Mouse (Mus musculus) neutrophil, adult 5-6 weeks (primary cell): ENCODE data around the gene Spata32. TPM values are rescaled to one million over a fixed set of nuclear protein-coding genes. Genes with fewer than 3 reads are reported as not detected.

Source experiments
- ATAC-seq: fragments of 151-379, 151-347 bp; 2 replicates; pipeline ENCODE4 v1.8.0; 2017; ENCODE audit warnings: mild to moderate bottlenecking, moderate TSS enrichment; ENCODE audit not compliant: insufficient number of reproducible peaks, poor library complexity, low FRiP score, severe bottlenecking; ENCODE audit errors: extremely low read depth
- total RNA-seq: library from RNA; stranded (forward); fragments of 200-1000 nt; gene quantifications from 2 replicates; pipeline ENCODE4 v1.2.3, GENCODE M21; 2017

Gene Spata32
- total RNA-seq, 1 experiment from 2014 or later = not detected

GRCm38 (mm10) chr11:103178748-103179147, 39.5 kb downstream of the Spata32 start:
- no peak for ATAC-seq

GRCm38 (mm10) chr11:103177815-103178485, 40.3 kb downstream of the Spata32 start:
- ATAC-seq = peak; percentile 71

GRCm38 (mm10) chr11:103177216-103177615, 41.0 kb downstream of the Spata32 start:
- ATAC-seq = no peak

GRCm38 (mm10) chr11:103176510-103176909, 41.7 kb downstream of the Spata32 start:
- no peak for ATAC-seq

- ATAC-seq = no peak
These were observed 42.4 kb downstream of the Spata32 start for GRCm38 (mm10) chr11:103175688-103176442.

- ATAC-seq = peak; percentile 74
These were observed 43.3 kb downstream of the Spata32 start for GRCm38 (mm10) chr11:103174891-103175391.

- ATAC-seq = no peak
These were observed 43.8 kb downstream of the Spata32 start for GRCm38 (mm10) chr11:103174411-103174832.

- ATAC-seq = no peak
These were observed 44.4 kb downstream of the Spata32 start for GRCm38 (mm10) chr11:103173771-103174344.

- ATAC-seq = no peak
These were observed 45.0 kb downstream of the Spata32 start for GRCm38 (mm10) chr11:103173041-103173770.

GRCm38 (mm10) chr11:103172392-103173040, 45.7 kb downstream of the Spata32 start:
- ATAC-seq = no peak

GRCm38 (mm10) chr11:103171703-103172391, 46.4 kb downstream of the Spata32 start:
- no peak for ATAC-seq

GRCm38 (mm10) chr11:103171286-103171620, 47.0 kb downstream of the Spata32 start:
- no peak for ATAC-seq

- peak; percentile 18; the same call in 1 of the 2 replicates for ATAC-seq
These were observed 47.5 kb downstream of the Spata32 start, which contains the start of gene Fmnl1 for GRCm38 (mm10) chr11:103170494-103171285. Gene Fmnl1, plus strand, starts transcription at chr11:103171107.

GRCm38 (mm10) chr11:103170111-103170493, 48.1 kb downstream of the Spata32 start:
- ATAC-seq = no peak

- ATAC-seq = no peak
These were observed 48.6 kb downstream of the Spata32 start for GRCm38 (mm10) chr11:103169664-103170063.

- peak; percentile 72 for ATAC-seq
These were observed 49.4 kb downstream of the Spata32 start for GRCm38 (mm10) chr11:103168690-103169390.

GRCm38 (mm10) chr11:103164391-103164790, 53.8 kb downstream of the Spata32 start:
- no peak for ATAC-seq
